Mouse (Mus musculus): ENCODE results near the gene Aifm2. TPM values are rescaled to one million over a fixed set of nuclear protein-coding genes. Genes with fewer than 3 reads are reported as not detected.

Gene Aifm2
- polyA plus RNA-seq, 1 experiment from 2014 or later = 10.7 TPM

DNA sequence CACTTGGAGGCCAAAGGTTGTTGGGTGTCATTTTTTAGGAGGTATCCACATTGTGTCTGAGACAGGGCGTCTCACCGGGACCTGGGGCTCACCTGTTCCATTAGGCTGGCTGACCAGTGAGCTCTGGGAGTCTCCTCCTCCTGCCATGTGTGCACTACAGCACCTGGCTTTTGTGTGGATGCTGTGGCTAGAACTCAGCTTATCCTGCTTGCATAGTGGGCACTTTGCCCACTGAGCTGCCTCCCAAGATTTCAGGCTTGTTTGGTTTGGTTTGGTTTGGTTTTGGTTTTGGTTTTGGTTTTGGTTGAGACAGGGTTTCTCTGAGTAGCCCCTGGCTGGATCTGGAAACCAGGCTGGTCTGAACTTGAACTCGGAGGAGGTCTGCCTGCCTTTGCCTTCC lies 7.2 kb downstream of the Aifm2 start:
- Histone ChIP-seq H3K4me1 (no peaks in the 10 kb centered on the region), H3K4me3 (no peak overlapping the region), H3K27me3 (replicated peaks) (0 out of 2 replicates have a peak, but pooled peaks cover 4% of the 10 kb centered on the region), H3K9ac (no peak overlapping the region), H3K4me2 (replicated peaks) (no peak overlapping the region), H3K9me3 (no peaks in the 10 kb centered on the region), H3K36me3 (no peaks in the 10 kb centered on the region), H3K27ac (no peak overlapping the region)
- WGBS = 85% methylated on average over 3 of the region's 3 CpGs
- ATAC-seq (ENCODE audit: low FRiP score, low read depth) = no peak

DNA sequence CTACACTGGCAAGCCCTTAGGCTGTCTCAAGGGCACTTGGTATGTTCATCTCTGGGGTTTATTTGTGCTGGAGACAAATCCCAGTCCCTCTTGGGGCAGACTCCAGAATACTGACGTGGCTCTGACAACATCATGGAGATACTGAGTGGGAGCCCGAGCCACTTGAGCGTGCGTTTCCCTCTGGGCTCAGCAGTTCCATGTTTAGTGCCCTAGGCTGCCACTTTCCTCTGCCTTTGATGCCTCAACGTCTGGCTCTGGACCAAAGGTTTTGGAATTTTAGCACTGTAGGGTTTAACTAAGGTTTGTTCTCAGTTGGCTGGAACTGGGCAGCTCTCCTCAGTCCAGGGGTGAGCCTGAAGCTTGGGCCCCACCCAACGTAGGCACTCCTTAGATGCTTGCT lies 8.2 kb downstream of the Aifm2 start:
- H3K27ac ChIP-seq = no peak overlapping the region
- 0 out of 2 replicates have a peak, but pooled peaks cover 4% of the 10 kb centered on the region for H3K27me3 ChIP-seq (replicated peaks)
- no peaks in the 10 kb centered on the region for H3K4me1 ChIP-seq
- no peaks in the 10 kb centered on the region for H3K36me3 ChIP-seq
- H3K9me3 ChIP-seq = no peaks in the 10 kb centered on the region
- 77% methylated on average over 6 of the region's 6 CpGs for WGBS
- ATAC-seq (ENCODE audit: low FRiP score, low read depth) = no peak
- H3K9ac ChIP-seq = no peak overlapping the region
- no peak overlapping the region for H3K4me3 ChIP-seq
- H3K4me2 ChIP-seq (replicated peaks) = no peak overlapping the region

DNA sequence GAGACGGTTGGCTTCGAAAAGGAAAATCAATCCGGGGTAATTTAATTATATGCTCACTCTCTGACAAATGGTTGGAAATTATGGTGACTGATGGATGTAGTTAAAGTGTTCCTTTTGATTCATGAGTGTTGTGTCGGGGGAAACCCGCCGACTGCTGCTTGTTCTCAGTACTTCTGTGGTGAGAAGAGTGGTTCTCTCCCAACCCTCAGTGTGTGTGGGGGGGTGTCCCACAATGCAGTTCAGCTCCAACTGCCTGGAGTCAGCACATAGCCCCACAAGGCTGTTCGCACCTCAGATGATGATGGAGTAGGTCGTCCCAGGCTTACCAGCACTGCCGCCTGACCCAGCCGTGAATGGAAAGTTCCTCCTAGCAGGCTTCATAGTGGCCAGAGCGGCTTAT lies 14.1 kb downstream of the Aifm2 start:
- H3K4me1 ChIP-seq = no peaks in the 10 kb centered on the region
- no peak overlapping the region for H3K4me2 ChIP-seq (replicated peaks)
- no peak overlapping the region for H3K9ac ChIP-seq
- H3K36me3 ChIP-seq = no peaks in the 10 kb centered on the region
- H3K9me3 ChIP-seq = 0 out of 2 replicates have a peak, but pooled peaks cover 6% of the 10 kb centered on the region
- no peak for ATAC-seq (ENCODE audit: low FRiP score, low read depth)
- no peak overlapping the region for H3K4me3 ChIP-seq
- H3K27me3 ChIP-seq (replicated peaks) = no peaks in the 10 kb centered on the region
- H3K27ac ChIP-seq = no peak overlapping the region
- 59% methylated on average over 11 of the region's 11 CpGs for WGBS

DNA sequence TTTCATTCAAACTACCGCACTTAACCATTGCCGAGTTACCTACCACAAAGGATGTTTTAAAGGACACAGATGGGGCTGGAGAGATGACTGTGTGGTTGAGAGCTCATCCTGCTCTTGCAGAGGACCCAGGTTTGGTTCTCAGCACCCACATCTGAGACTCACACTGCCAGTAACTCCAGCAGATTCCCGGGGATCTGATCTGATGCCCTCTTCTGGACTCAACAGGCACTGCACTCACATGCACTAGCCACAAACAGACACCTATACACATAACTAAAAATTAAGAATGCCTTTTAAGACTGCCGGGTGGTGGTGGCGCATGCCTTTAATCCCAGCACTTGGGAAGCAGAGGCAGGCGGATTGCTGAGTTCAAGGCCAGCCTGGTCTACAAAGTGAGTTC lies 15.1 kb downstream of the Aifm2 start:
- Histone ChIP-seq H3K4me3 (no peak overlapping the region), H3K9me3 (0 out of 2 replicates have a peak, but pooled peaks cover 6% of the 10 kb centered on the region), H3K27me3 (replicated peaks) (no peaks in the 10 kb centered on the region), H3K4me2 (replicated peaks) (no peak overlapping the region), H3K36me3 (no peaks in the 10 kb centered on the region), H3K4me1 (no peaks in the 10 kb centered on the region), H3K27ac (no peak overlapping the region), H3K9ac (no peak overlapping the region)
- WGBS = 97% methylated on average over 6 of the region's 6 CpGs
- no peak for ATAC-seq (ENCODE audit: low FRiP score, low read depth)

DNA sequence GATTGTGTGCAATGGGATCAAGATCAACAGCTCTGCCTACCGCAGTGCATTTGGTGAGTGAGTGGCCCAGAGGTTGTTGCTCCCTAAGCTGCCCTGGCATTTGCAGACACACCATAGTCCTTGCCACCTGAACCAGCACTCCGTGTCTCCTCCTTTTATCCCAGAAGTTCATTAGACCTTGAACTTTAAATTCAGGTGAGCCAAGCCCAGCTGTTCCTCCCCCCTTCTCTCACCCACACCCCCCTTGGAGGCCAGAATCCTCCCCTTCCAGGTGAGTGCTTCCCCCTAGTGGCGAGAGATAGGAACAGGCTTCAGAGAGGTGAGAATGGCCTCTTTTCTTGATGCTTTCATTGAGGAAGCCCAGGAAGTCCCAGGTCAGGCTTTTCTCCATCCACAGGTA lies 19.3 kb downstream of the Aifm2 start:
- Histone ChIP-seq H3K9me3 (0 out of 2 replicates have a peak, but pooled peaks cover 6% of the 10 kb centered on the region), H3K27me3 (replicated peaks) (no peaks in the 10 kb centered on the region), H3K36me3 (peaks cover 29% of the 10 kb centered on the region), H3K4me2 (replicated peaks) (no peak overlapping the region), H3K27ac (no peak overlapping the region), H3K4me1 (no peaks in the 10 kb centered on the region), H3K4me3 (no peak overlapping the region), H3K9ac (no peak overlapping the region)
- ATAC-seq (ENCODE audit: low FRiP score, low read depth) = no peak
- WGBS = 45% methylated on average over 3 of the region's 3 CpGs

DNA sequence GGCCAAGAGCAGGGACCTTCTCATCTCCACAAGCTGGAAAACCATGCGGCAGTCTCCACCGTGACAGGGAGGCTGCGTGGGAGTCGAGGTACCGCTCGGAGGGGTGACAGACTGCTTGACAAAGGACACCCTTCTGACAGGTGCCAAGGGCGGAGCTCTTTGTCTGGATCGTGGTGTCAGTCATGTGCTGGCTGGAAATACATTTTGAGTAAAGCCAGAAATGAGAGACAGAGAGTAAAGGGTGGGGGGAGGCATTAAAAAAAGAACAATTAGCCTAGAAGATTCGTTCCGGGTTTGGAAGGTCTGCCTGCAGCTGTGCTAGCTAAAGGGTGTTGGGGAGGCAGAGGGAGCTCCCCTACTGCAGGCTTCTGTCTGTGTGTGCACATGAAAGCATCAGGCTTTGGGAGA lies 21.6 kb downstream of the Aifm2 start:
- no peaks in the 10 kb centered on the region for H3K9me3 ChIP-seq
- H3K4me2 ChIP-seq (replicated peaks) = no peak overlapping the region
- H3K4me1 ChIP-seq = no peaks in the 10 kb centered on the region
- no peaks in the 10 kb centered on the region for H3K27me3 ChIP-seq (replicated peaks)
- WGBS = 82% methylated on average over 10 of the region's 10 CpGs
- no peak overlapping the region for H3K4me3 ChIP-seq
- H3K36me3 ChIP-seq = peaks cover 52% of the 10 kb centered on the region
- no peak for ATAC-seq (ENCODE audit: low FRiP score, low read depth)
- no peak overlapping the region for H3K27ac ChIP-seq
- no peak overlapping the region for H3K9ac ChIP-seq

DNA sequence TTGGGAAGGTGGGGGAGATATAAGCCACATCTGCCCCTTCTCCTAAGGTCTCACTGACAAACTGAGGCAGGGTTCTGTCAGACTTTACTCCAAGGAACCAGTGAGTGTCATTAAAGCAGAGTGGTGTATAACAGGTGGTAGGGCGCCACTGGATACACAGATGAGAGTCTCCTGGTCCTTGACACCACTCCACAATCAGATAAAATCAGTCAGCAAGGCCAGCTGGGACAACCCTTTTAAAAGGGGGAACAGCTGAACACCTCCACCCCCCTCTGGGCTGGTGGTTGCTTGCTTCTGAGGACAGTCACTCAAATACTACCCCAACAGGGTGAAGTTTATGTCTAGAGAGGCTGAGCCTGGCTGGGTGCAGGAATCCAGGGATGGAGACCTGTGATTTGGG lies 22.5 kb downstream of the Aifm2 start:
- Histone ChIP-seq H3K27me3 (replicated peaks) (no peaks in the 10 kb centered on the region), H3K4me2 (replicated peaks) (no peak overlapping the region), H3K4me3 (no peak overlapping the region), H3K4me1 (no peaks in the 10 kb centered on the region), H3K9ac (no peak overlapping the region), H3K9me3 (no peaks in the 10 kb centered on the region), H3K36me3 (peaks cover 60% of the 10 kb centered on the region), H3K27ac (no peak overlapping the region)
- 94% methylated on average over 1 of the region's 1 CpGs for WGBS
- no peak for ATAC-seq (ENCODE audit: low FRiP score, low read depth)

DNA sequence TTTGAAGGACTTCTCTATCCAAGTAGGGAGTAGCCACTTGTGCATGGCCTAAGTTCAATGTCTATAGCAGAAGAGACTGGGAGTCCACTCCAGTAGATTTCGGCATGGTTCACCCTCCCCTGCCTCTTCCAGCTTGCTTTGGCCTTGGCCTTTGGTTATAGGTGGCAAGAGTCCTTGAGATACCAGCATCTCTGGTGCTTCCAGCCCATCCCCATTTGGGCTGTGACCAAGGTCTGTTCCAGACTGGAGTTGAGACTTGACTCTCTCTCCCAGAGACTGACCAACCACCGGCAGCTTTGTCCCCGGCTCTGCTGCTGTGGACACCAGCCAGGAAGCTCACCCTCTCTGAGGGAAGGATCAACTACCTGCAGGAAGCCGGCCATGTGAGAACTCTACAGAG lies 23.1 kb downstream of the Aifm2 start:
- H3K27me3 ChIP-seq (replicated peaks) = no peaks in the 10 kb centered on the region
- WGBS = 93% methylated on average over 4 of the region's 4 CpGs
- H3K4me1 ChIP-seq = no peaks in the 10 kb centered on the region
- peaks cover 66% of the 10 kb centered on the region for H3K36me3 ChIP-seq
- ATAC-seq (ENCODE audit: low FRiP score, low read depth) = no peak
- no peak overlapping the region for H3K4me3 ChIP-seq
- H3K4me2 ChIP-seq (replicated peaks) = no peak overlapping the region
- H3K27ac ChIP-seq = no peak overlapping the region
- H3K9ac ChIP-seq = no peak overlapping the region
- H3K9me3 ChIP-seq = no peaks in the 10 kb centered on the region

DNA sequence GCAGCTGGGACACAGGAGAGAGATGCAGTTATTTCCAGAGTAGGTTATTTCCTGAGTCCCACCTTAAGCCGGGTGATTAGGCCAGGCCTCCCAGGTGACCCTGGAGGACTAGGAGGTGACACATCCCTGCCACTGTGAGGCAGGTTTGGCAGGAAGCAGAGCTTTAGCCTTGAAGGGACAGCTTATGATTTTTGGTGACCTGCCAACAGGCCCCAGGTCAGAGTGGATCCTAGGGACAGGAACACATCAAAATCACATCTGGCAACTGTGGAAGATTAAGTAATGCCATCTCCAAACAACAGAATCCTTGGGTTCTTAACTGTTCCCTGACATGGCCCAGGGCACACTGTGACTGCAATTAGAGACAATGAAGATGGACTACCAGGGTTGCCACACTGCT lies 26.2 kb downstream of the Aifm2 start:
- 82% methylated on average over 1 of the region's 1 CpGs for WGBS
- H3K36me3 ChIP-seq = peaks cover 98% of the 10 kb centered on the region
- no peak overlapping the region for H3K4me3 ChIP-seq
- no peak overlapping the region for H3K27ac ChIP-seq
- H3K4me1 ChIP-seq = no peaks in the 10 kb centered on the region
- no peak overlapping the region for H3K4me2 ChIP-seq (replicated peaks)
- no peaks in the 10 kb centered on the region for H3K27me3 ChIP-seq (replicated peaks)
- no peaks in the 10 kb centered on the region for H3K9me3 ChIP-seq
- no peak for ATAC-seq (ENCODE audit: low FRiP score, low read depth)
- no peak overlapping the region for H3K9ac ChIP-seq

DNA sequence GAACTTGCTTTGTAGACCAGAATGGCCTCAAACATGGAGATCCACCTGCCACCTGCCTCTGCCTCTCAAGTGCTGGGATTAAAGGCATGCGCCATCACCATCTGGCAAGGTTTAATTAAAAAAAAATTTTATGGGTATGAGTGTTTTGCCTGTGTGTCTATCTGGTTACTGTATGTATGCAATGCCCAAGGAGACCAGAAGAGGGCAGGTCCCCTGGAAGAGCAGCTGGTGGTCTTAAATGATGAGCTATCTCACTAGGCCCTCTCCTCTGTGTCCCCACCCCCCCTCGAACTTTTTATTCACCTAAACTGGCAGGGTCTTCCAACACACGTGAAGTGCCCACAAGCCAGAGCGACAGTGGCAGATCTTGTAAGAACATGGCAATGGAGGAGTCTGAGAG lies 26.8 kb downstream of the Aifm2 start:
- Histone ChIP-seq H3K36me3 (peaks cover 99% of the 10 kb centered on the region), H3K4me1 (no peaks in the 10 kb centered on the region), H3K27me3 (replicated peaks) (no peaks in the 10 kb centered on the region), H3K9ac (no peak overlapping the region), H3K9me3 (no peaks in the 10 kb centered on the region), H3K27ac (no peak overlapping the region), H3K4me2 (replicated peaks) (no peak overlapping the region), H3K4me3 (no peak overlapping the region)
- WGBS = 89% methylated on average over 4 of the region's 4 CpGs
- ATAC-seq (ENCODE audit: low FRiP score, low read depth) = no peak

DNA sequence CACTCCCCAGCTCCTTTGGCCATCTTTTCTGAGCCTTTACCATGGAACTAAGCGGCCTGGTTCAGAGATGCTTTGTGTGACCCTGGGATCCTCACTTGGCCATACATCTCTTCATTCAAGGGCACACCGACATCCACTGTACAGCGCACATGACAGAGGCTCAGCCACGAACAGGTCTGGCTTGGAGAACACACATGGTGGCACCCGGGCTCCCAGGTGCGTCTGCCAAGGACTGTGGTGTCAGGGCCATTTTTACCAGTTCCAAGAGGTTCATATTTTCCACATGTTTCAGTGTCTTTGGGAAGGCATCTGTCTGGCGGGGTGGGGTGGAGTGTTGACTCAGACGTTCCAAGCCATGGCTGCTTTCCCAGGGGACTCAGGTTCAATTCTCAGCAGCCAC lies 27.3 kb downstream of the Aifm2 start:
- 94% methylated on average over 8 of the region's 8 CpGs for WGBS
- Histone ChIP-seq H3K9me3 (no peaks in the 10 kb centered on the region), H3K27ac (no peak overlapping the region), H3K4me2 (replicated peaks) (no peak overlapping the region), H3K4me3 (no peak overlapping the region), H3K4me1 (no peaks in the 10 kb centered on the region), H3K36me3 (peaks cover 99% of the 10 kb centered on the region), H3K9ac (no peak overlapping the region), H3K27me3 (replicated peaks) (no peaks in the 10 kb centered on the region)
- ATAC-seq (ENCODE audit: low FRiP score, low read depth) = no peak

DNA sequence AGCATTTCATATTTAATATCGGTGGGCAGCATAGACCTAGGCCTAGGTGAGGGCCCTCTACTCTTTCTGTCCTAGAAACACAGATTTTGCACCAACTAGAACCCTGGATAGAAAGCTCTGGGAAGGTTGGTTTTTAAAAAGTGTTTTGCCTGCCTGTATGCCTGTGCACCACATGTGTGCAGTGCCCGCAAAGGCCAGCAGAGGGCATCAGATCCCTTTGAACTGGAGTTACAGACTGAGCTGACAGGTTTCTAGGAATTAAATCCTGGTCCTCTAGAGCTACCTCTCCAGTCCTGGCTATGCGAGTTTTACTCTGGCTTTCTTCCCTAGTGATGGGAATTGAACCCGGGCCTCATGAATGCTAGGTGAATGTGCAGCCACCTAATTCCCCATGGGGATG lies 30.1 kb downstream of the Aifm2 start:
- no peak overlapping the region for H3K9ac ChIP-seq
- WGBS = 93% methylated on average over 4 of the region's 4 CpGs
- no peak overlapping the region for H3K27ac ChIP-seq
- H3K27me3 ChIP-seq (replicated peaks) = no peaks in the 10 kb centered on the region
- no peak overlapping the region for H3K4me3 ChIP-seq
- ATAC-seq (ENCODE audit: low FRiP score, low read depth) = no peak
- no peak overlapping the region for H3K4me2 ChIP-seq (replicated peaks)
- H3K9me3 ChIP-seq = no peaks in the 10 kb centered on the region
- H3K36me3 ChIP-seq = peaks cover 97% of the 10 kb centered on the region
- no peaks in the 10 kb centered on the region for H3K4me1 ChIP-seq

DNA sequence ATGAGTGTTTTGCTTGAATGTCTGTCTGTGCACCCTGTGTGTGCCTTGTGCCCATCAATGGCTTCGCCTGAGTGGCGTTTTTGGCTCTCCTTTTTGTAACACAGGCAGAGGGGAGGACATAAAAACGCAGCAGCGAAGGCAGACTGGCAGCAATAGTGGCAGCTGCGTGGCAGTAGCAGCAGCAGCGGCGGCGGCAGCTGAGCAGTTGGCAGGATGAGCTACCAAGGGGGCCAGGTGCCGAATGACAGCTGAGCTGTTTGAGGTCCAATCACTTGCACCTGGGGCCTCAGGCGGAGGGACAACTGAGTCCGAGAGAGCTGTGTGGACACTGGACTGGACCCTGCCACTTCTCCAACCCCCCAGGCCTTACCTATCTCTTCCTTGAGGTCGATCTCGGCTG lies 32.2 kb downstream of the Aifm2 start:
- H3K4me2 ChIP-seq (replicated peaks) = no peak overlapping the region
- ATAC-seq (ENCODE audit: low FRiP score, low read depth) = no peak
- no peak overlapping the region for H3K4me3 ChIP-seq
- no peaks in the 10 kb centered on the region for H3K4me1 ChIP-seq
- H3K36me3 ChIP-seq = peaks cover 95% of the 10 kb centered on the region
- H3K27ac ChIP-seq = no peak overlapping the region
- 92% methylated on average over 13 of the region's 13 CpGs for WGBS
- no peaks in the 10 kb centered on the region for H3K27me3 ChIP-seq (replicated peaks)
- H3K9ac ChIP-seq = no peak overlapping the region
- H3K9me3 ChIP-seq = no peaks in the 10 kb centered on the region
